Mouse (Mus musculus) brain, embryonic 14.5 days (tissue): ENCODE measurements around the gene Nhej1.

Experiments
- CTCF ChIP-seq: fragments of 200-500 bp; IDR thresholded peaks from 2 replicates; pipeline ENCODE4 v1.5.1; 2012; ENCODE audit warnings: inconsistent platforms, mild to moderate bottlenecking, moderate library complexity, borderline replicate concordance; ENCODE audit not compliant: insufficient read depth, insufficient read length; ENCODE audit errors: extremely low read depth
- POLR2A ChIP-seq: fragments of 200-500 bp; IDR thresholded peaks from 2 replicates; pipeline ENCODE4 v1.6.1; 2012; ENCODE audit warnings: mild to moderate bottlenecking, inconsistent platforms, borderline replicate concordance; ENCODE audit not compliant: poor library complexity, insufficient read depth, insufficient read length, severe bottlenecking; ENCODE audit errors: extremely low read depth

DNA sequence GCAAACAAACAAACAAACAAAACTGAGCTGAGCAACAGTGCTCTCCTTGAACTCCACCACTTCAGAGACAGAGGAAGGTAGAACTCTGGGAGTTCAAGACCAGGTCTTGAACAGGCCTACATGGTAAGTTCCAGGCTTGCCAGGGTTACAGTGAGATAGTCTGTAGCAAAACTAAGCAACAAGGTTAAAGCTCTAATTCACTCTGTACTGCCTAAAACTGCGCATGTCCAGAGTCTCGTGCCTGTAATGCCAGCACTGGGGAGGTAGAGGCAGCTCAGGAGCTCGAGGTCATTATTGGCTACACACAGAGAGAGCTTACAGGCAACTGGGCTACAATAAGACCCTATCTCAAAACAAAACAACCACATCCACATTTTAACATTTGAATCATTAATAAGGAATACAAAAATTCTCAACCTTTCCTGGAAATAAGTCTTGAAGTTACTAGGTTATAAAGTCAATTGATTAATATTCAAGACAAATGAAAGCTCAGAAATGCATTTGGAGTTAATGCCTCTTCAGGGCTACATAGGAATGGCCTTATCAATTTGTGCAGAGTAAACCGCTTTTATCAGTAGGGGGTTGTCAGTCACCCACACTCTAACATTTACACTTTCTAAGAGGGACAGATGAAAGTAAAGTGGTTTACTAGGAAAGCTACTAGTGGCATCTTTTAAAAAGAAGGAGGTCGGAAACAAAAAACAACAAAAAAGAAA lies 34.7 kb upstream of the Nhej1 start:
- no peak for TF ChIP-seq CTCF
- TF ChIP-seq POLR2A, result no peak
